Mouse (Mus musculus) lung, adult 2 months (tissue): ENCODE data around the gene Csnk1e. TPM values are rescaled to one million over a fixed set of nuclear protein-coding genes. Genes with fewer than 3 reads are reported as not detected.

ENCODE experiments used
- DNase-seq: peaks from one replicate; pipeline ENCODE4 v3.0.0; 2022
- H3K4me1 ChIP-seq: fragments of 200-500 bp; 2 replicates; pipeline ENCODE4 v1.6.1; 2011; ENCODE audit warnings: low read length; ENCODE audit not compliant: control insufficient read depth, insufficient read depth
- H3K4me3 ChIP-seq: fragments of 200-500 bp; replicated peaks from 2 replicates; pipeline ENCODE3; 2011; ENCODE audit warnings: low read depth, mild to moderate bottlenecking, control low read depth, low read length; ENCODE audit errors: extremely low read depth
- CTCF ChIP-seq: fragments of 200-500 bp; IDR thresholded peaks from 2 replicates; pipeline ENCODE4 v1.5.1; 2011; ENCODE audit warnings: mild to moderate bottlenecking, low read length, control low read depth; ENCODE audit not compliant: insufficient read depth
- POLR2A ChIP-seq: fragments of 200-500 bp; IDR thresholded peaks from 2 replicates; pipeline ENCODE4 v1.6.1; 2011; ENCODE audit warnings: low read depth, mild to moderate bottlenecking, control low read depth, low read length, borderline replicate concordance; ENCODE audit errors: extremely low read depth
- WGBS: fragments of 180-500 bp; shearing (Covaris S2); methylation state at CpG from one replicate; pipeline ENCODE4 v1.1.7; 2018; 5-methylcytosine and 5-hydroxymethylcytosine counted together
- polyA plus RNA-seq: library from polyadenylated mRNA; depleted of rRNA; stranded (reverse); fragments of >200 nt; gene quantifications from 2 replicates; pipeline ENCODE4 v1.2.3, GENCODE M21; 2012; rRNA removed

Csnk1e gene
- polyA plus RNA-seq, 1 experiment: 109 TPM

DNA sequence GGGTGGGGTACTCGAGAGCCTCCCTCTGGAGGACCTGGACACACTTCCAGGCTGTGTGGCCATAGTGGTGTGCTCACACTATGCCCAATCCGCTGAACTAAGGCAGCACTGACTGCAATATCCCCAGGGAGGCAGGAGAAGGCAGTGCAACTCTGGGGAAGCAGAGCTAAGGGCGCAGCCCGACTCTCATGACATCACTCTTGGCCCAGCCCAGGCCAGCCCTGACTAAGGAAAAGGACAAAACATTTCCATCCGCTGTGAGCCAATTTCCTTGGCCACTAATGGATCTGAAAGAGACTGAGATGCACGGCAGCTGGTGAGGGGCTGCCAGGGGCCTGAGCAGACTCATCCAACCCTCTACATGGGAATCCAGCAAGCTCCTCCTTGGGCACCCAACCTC lies 77.7 kb downstream of the Csnk1e start:
- Histone ChIP-seq H3K4me3 (no peak overlapping the region), H3K4me1 (peaks cover 32% of the 10 kb centered on the region)
- 35% methylated on average over 6 of the region's 6 CpGs for WGBS
- DNase-seq: peak; percentile 53
- TF ChIP-seq CTCF (peak; percentile 82), POLR2A (peak; percentile 39; the same call in 1 of the 2 replicates)

DNA sequence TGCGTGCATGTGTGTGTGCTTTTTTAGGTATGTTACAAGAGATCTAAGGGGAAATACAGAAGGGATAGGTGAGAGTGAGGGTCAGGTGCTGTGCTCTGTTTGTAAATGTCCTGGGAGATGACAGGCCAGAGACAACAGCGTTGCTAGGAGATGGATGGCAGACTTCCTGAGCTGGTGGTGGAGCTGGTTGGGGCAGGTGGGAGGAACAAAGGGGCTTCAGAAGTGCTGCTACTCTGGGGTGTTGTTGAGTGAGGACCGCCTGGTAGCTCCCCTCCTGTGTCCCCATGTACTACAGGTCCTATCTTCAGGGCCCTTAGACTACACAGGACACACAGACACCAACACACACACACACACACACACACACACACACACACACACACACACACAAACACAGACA lies 80.6 kb downstream of the Csnk1e start:
- no peak overlapping the region for H3K4me3 ChIP-seq
- TF ChIP-seq CTCF (no peak), POLR2A (no peak)
- H3K4me1 ChIP-seq: peaks cover 21% of the 10 kb centered on the region
- WGBS: 62% methylated on average over 3 of the region's 3 CpGs
- no peak for DNase-seq

DNA sequence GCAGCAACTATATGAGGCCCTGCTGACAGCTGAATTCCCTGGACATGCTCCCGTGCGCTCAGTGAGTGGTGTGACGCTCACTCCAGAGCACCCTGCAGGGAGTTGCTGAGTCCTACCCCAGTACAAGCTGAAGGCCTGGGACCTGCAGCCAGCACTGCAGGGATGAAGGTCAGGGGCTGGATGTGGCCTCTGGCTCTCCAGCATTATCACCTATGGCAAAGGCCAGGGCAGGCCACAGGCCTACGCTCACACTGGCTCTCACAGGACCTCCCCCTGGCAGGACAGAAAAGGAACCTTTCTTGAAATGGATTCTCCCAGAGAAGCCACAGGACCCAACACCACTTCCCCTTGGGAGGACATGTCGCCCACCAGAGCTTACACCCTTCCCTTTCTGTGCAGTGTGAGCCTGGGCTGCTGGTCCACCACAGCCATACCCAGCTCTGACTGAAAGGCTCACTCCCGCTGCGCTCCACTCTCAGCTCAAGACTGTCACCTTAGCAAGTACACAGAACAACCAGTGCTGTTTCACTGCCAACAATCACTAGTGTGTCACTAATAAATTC lies 85.0 kb downstream of the Csnk1e start:
- WGBS: 77% methylated on average over 7 of the region's 7 CpGs
- no peak for DNase-seq
- peaks cover 27% of the 10 kb centered on the region for H3K4me1 ChIP-seq

DNA sequence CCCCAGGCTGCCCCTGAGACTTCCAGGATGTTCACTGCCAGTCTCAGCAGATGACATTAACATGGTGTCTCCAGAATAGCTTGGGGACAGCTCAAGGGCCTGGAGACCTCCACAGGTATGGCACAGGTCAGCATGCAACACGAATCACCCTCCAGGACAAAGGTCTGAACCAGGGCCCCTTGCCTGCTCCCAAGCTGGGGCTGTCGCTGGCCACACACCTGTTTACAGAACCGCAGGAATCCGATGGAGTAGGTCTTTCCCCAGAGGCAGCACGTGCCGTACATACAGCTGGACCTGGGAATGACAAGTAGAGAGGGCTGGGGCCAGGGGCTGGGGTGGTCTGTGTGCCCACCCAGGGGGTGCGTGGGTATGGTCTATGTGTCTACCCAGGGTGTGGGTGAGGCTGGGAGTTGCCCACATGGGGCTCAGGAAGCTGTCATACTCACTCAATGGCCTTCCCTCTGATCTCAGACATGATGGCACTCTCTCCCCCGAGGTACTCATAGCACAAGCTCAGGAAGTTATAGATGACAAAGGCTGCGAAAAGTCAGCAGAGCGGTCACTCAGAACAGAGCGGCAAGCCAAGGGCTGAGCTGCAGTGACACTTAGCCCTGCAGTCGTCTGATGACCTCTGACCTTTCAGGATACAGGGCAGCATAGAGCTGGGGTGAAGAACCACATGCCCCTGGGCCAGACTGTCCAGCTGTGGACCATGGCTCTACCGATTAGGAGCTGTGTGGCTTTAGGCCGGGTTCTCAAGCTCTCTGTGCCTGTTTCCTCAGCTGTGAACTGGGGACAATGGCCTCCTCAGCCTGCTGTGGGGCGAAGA lies 85.7 kb downstream of the Csnk1e start:
- no peak overlapping the region for H3K4me3 ChIP-seq
- peaks cover 27% of the 10 kb centered on the region for H3K4me1 ChIP-seq
- DNase-seq: no peak
- WGBS: 44% methylated on average over 15 of the region's 15 CpGs
- TF ChIP-seq POLR2A (no peak), CTCF (no peak)

More for the DNA sequence above, 85.0 kb downstream of the Csnk1e start:
- TF ChIP-seq CTCF (no peak), POLR2A (no peak)
- no peak overlapping the region for H3K4me3 ChIP-seq

DNA sequence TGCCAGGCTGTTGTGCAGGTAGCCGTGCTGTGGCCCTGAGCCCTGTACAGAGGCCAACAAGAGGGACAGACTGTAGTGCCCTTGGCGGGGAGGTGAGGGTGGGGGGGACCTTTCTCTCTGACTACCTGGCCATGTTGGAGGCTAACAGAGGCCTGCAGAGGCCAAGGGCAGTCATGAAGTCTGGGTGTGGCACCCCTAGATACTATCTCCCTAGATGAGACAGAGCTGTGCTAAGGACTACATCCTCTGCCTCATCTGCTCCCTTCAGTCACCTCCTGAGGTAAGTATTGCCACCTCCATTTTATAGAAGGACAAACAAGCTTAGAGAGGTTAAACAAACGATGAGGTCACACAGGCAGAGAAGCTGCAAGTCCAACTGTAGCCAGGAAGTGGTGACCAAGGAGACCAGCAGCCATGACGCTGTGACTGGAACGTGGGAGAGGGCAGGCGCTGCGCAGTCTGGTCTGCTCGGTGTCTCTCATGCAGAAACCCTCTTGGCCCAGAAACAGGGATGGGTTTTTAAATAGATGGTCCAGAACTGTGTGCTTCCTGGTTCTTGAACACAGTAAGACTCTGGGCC lies 86.4 kb downstream of the Csnk1e start:
- TF ChIP-seq POLR2A: no peak; the same call in 1 of the 2 replicates
- no peak for TF ChIP-seq CTCF
- DNase-seq: peak; percentile 48
- peaks cover 27% of the 10 kb centered on the region for H3K4me1 ChIP-seq
- H3K4me3 ChIP-seq: no peak overlapping the region
- 14% methylated on average over 8 of the region's 8 CpGs for whole genome bisulfite sequencing

DNA sequence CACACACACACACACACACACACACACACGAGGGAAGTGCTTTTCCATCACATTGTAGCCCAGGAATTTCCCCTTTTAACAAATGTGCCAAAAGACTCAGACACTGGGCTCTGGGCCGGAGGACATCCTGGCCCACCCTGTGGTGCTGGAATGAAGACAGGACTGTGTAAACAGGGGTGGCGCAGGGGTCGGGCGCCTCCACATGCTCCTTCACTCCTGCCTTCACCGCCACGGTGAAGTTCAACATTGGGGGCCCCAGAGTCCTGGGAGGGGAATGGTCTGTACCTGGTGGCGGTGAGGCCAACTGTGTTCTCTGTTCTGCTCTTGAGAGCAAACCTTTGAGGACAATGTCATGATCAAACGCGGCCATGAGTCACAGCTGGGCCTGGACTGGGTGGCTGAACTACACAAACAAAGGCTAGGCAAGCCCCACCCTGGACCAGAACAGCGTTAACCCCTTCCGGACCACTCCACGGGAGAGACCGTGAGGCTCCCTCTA lies 87.0 kb downstream of the Csnk1e start:
- peak; percentile 71 for DNase-seq

More for the DNA sequence above, 87.0 kb downstream of the Csnk1e start:
- 21% methylated on average over 14 of the region's 14 CpGs for WGBS
- H3K4me1 ChIP-seq: peaks cover 27% of the 10 kb centered on the region
- TF ChIP-seq POLR2A (0 out of 2 replicates have a peak, but pooled peaks have one; percentile 51), CTCF (no peak)
- H3K4me3 ChIP-seq: peak overlapping the region; percentile 7

Other genes starting within 250 kb of the Csnk1e start
- gene Pick1, start 226.4 kb downstream of the Csnk1e start, polyA plus RNA-seq: 21.2 and 25.9 TPM in 2 replicates
- gene Gm49486, start 226.2 kb downstream of the Csnk1e start, polyA plus RNA-seq: 0.11 and 0.22 TPM in 2 replicates
- gene Slc16a8, start 200.8 kb downstream of the Csnk1e start, polyA plus RNA-seq: 0.37 and 0.52 TPM in 2 replicates
- 2.1 and 2.6 TPM in 2 replicates for gene Baiap2l2, start 170.0 kb downstream of the Csnk1e start, polyA plus RNA-seq
- 25.9 and 26.1 TPM in 2 replicates for gene Pla2g6, start 127.2 kb downstream of the Csnk1e start, polyA plus RNA-seq
- gene Maff, start 108.9 kb downstream of the Csnk1e start, polyA plus RNA-seq: 12.1 and 21.0 TPM in 2 replicates
- 269 and 331 TPM in 2 replicates for gene Tmem184b, start 52.0 kb downstream of the Csnk1e start, polyA plus RNA-seq
- gene Kcnj4, start 49.7 kb upstream of the Csnk1e start, polyA plus RNA-seq: not detected in 2 replicates
- 16.9 and 19.4 TPM in 2 replicates for gene Kdelr3, start 60.8 kb upstream of the Csnk1e start, polyA plus RNA-seq
- gene Ddx17, start 91.2 kb upstream of the Csnk1e start, polyA plus RNA-seq: 255 and 299 TPM in 2 replicates
- 0.10 and 0.12 TPM in 2 replicates for gene Dmc1, start 149.5 kb upstream of the Csnk1e start, polyA plus RNA-seq
- 2.1 and 4.2 TPM in 2 replicates for gene Fam227a, start 203.4 kb upstream of the Csnk1e start, polyA plus RNA-seq
- 10.2 and 18.2 TPM in 2 replicates for gene Cby1, start 203.6 kb upstream of the Csnk1e start, polyA plus RNA-seq
- gene Tomm22, start 215.3 kb upstream of the Csnk1e start, polyA plus RNA-seq: 21.3 and 31.9 TPM in 2 replicates
- 16.3 and 22.2 TPM in 2 replicates for gene Josd1, start 232.4 kb upstream of the Csnk1e start, polyA plus RNA-seq
- 33.4 and 37.3 TPM in 2 replicates for gene Gtpbp1, start 235.3 kb upstream of the Csnk1e start, polyA plus RNA-seq